Comparison of ENCODE assay signal across 8 mouse cellular contexts in genomic region chr5:90339953-90340343, GRCm38 (mm10). TPM values are rescaled to one million over a fixed set of nuclear protein-coding genes. Genes with fewer than 3 reads are reported as not detected.
DNase-seq lines count a peak whose midpoint lies in the region; ATAC-seq lines count a peak whose summit lies in the region.

No protein-coding gene starts in this region.

- H3K36me3 ChIP-seq in heart, embryonic 11.5 days (ENCODE audit: control insufficient read depth, insufficient read depth, low read length), result no peaks in the 10 kb centered on the region
- H3K36me3 ChIP-seq in neural tube, embryonic 12.5 days, result no peaks in the 10 kb centered on the region
- H3K36me3 ChIP-seq in limb, embryonic 15.5 days, result no peaks in the 10 kb centered on the region

- no peak overlapping the region; the same call in 1 of the 2 replicates for H3K4me3 ChIP-seq in heart, embryonic 11.5 days (ENCODE audit: low read depth, low read length)
- H3K4me3 ChIP-seq in neural tube, embryonic 12.5 days, result no peak overlapping the region
- H3K4me3 ChIP-seq in limb, embryonic 15.5 days, result no peak overlapping the region

- no peak for DNase-seq in heart, adult 8-10 months (ENCODE audit: low spot score)
- DNase-seq in neural tube, embryonic 10.5 days (ENCODE audit: extremely low spot score, low spot score), result no peak
- no peak for DNase-seq in embryo, embryonic 10.5 days (ENCODE audit: low spot score)
- DNase-seq in ovary, adult 18-20 months (ENCODE audit: low spot score), result no peak
- no peak for DNase-seq in adrenal gland, adult 2 months

- no peak overlapping the region for H3K27ac ChIP-seq in heart, embryonic 11.5 days (ENCODE audit: low read depth, low read length)
- H3K27ac ChIP-seq in neural tube, embryonic 12.5 days, result no peak overlapping the region
- H3K27ac ChIP-seq in limb, embryonic 15.5 days, result no peak overlapping the region

- H3K4me2 ChIP-seq in heart, embryonic 11.5 days, result peak overlapping the region; percentile 52
- H3K4me2 ChIP-seq in neural tube, embryonic 12.5 days (replicated peaks), result peak overlapping the region; percentile 51
- H3K4me2 ChIP-seq in limb, embryonic 15.5 days, result 0 out of 2 replicates have a peak overlapping the region, but pooled peaks have one; percentile 2

- no peak for ATAC-seq in heart, embryonic 11.5 days (replicated peaks; ENCODE audit: insufficient number of reproducible peaks, low FRiP score, low TSS enrichment)
- no peak for ATAC-seq in neural tube, embryonic 12.5 days (ENCODE audit: low FRiP score, low read depth)
- ATAC-seq in limb, embryonic 15.5 days (ENCODE audit: insufficient number of reproducible peaks, low FRiP score, low TSS enrichment, low read depth), result no peak

- 91% methylated on average over 1 of the region's 1 CpGs for WGBS in heart, embryonic 11.5 days (ENCODE audit: insufficient replicate concordance)
- WGBS in neural tube, embryonic 12.5 days, result 91% methylated on average over 1 of the region's 1 CpGs
- WGBS in limb, embryonic 15.5 days, result 97% methylated on average over 1 of the region's 1 CpGs

- no peak overlapping the region for H3K9ac ChIP-seq in heart, embryonic 11.5 days (ENCODE audit: low read depth, low read length)
- H3K9ac ChIP-seq in neural tube, embryonic 12.5 days, result no peak overlapping the region
- no peak overlapping the region for H3K9ac ChIP-seq in limb, embryonic 15.5 days

- no peaks in the 10 kb centered on the region for H3K27me3 ChIP-seq in heart, embryonic 11.5 days (ENCODE audit: control insufficient read depth, insufficient read depth, low read length)
- H3K27me3 ChIP-seq in neural tube, embryonic 12.5 days (replicated peaks), result no peaks in the 10 kb centered on the region
- H3K27me3 ChIP-seq in limb, embryonic 15.5 days, result no peaks in the 10 kb centered on the region

- H3K4me1 ChIP-seq in heart, embryonic 11.5 days (ENCODE audit: control insufficient read depth, insufficient read depth, low read length), result peaks cover 5% of the 10 kb centered on the region
- H3K4me1 ChIP-seq in neural tube, embryonic 12.5 days, result peaks cover 7% of the 10 kb centered on the region
- peaks cover 10% of the 10 kb centered on the region; the same call in 1 of the 2 replicates for H3K4me1 ChIP-seq in limb, embryonic 15.5 days

- no peaks in the 10 kb centered on the region for H3K9me3 ChIP-seq in heart, embryonic 11.5 days (replicated peaks; ENCODE audit: control insufficient read depth, low read length)
- H3K9me3 ChIP-seq in neural tube, embryonic 12.5 days, result no peaks in the 10 kb centered on the region
- no peaks in the 10 kb centered on the region for H3K9me3 ChIP-seq in limb, embryonic 15.5 days

RNA-seq across cellular contexts. Expression of gene Ankrd17, which starts 26.4 kb away (rescaled TPM):
- polyA plus RNA-seq in heart, embryonic 11.5 days (2014; fragmentation: Nextera tagmentation; extraction: Ambion mirVana), result 24.2 and 26.8 TPM in 2 replicates
- 10 to 100 TPM; 59.6 to 66.5 (median 64.5) TPM for total RNA-seq in heart, adult 8-10 months (2022)
- polyA plus RNA-seq in neural tube, embryonic 12.5 days (2016; fragmentation: Nextera tagmentation; extraction: Ambion mirVana), result 29.7 and 30.5 TPM in 2 replicates
- polyA plus RNA-seq in limb, embryonic 15.5 days (2015; fragmentation: Nextera tagmentation; extraction: Ambion mirVana), result 20.6 and 23.1 TPM in 2 replicates
- 100 to 1,000 TPM in 1 of 2 experiments, 10 to 100 TPM in 1; 68.6 to 108 TPM for total RNA-seq in adrenal gland, adult 2 months (2021)
- 12.0 and 14.5 TPM in 2 replicates for polyA plus RNA-seq in adrenal gland, adult 2 months (2012; rRNA removed)

RNA-seq across cellular contexts. Expression of gene Gm9958, which starts 27.1 kb away (rescaled TPM):
- polyA plus RNA-seq in heart, embryonic 11.5 days (2014; fragmentation: Nextera tagmentation; extraction: Ambion mirVana), result 2.0 and 3.4 TPM in 2 replicates
- under 1 TPM; 0.43 to 1.00 (median 0.73) TPM for total RNA-seq in heart, adult 8-10 months (2022)
- polyA plus RNA-seq in neural tube, embryonic 12.5 days (2016; fragmentation: Nextera tagmentation; extraction: Ambion mirVana), result 6.4 and 6.5 TPM in 2 replicates
- 5.6 TPM in 2 replicates for polyA plus RNA-seq in limb, embryonic 15.5 days (2015; fragmentation: Nextera tagmentation; extraction: Ambion mirVana)
- 1 to 10 TPM; 2.3 to 3.0 TPM for total RNA-seq in adrenal gland, adult 2 months (2021)
- polyA plus RNA-seq in adrenal gland, adult 2 months (2012; rRNA removed), result 0.66 and 1.1 TPM in 2 replicates

Comparison
In these comparisons a context has a peak if more than half of its experiments do, and no peak if none do; other contexts are left out.
1. H3K4me2 ChIP-seq: peak in every context shown above with its lines; median percentile 52 in heart, embryonic 11.5 days; 51 in neural tube, embryonic 12.5 days; 2 in limb, embryonic 15.5 days.